Mouse (Mus musculus): Measurements from ENCODE around the gene Gm11492. TPM values are rescaled to one million over a fixed set of nuclear protein-coding genes. Genes with fewer than 3 reads are reported as not detected.

Gm11492 gene
- not detected in 2 replicates for polyA plus RNA-seq (2012)

DNA sequence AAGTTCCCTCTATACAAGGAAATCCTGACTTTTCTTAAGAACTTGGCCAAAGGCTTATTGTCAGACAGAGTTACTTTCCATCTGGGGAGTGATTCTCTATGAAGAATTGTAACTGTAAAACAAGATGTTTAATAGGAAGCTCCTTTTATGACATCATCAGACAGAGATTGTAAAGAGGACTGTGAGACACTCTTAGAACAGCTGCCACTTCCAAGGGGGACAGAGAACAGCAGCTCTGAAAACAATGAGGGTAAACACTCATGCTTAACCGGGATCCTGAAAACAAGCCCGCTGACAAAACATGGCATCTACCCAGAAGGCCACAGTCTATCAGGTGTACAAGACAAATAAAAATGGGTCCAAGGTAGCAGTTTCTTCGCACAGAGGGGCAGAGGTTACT lies at the start of gene Gm11492:
TSS of gene Gm11492 (plus strand) at position 153 of the 400 bp plus-strand sequence.
- TF ChIP-seq GATA1 (IDR thresholded peaks at IDR 0.05; ENCODE audit: low read length), result no peak

GRCm38 (mm10) chr11:87519260-87519659 lies 47.2 kb upstream of the Gm11492 start:
- TF ChIP-seq GATA1 (IDR thresholded peaks at IDR 0.05; ENCODE audit: low read length), result no peak

- no peak for TF ChIP-seq GATA1 (IDR thresholded peaks at IDR 0.05; ENCODE audit: low read length)
Observed at GRCm38 (mm10) chr11:87523466-87523865, 43.0 kb upstream of the Gm11492 start.

- TF ChIP-seq GATA1 (IDR thresholded peaks at IDR 0.05; ENCODE audit: low read length), result no peak
Observed at GRCm38 (mm10) chr11:87523967-87524366, 42.5 kb upstream of the Gm11492 start.

DNA sequence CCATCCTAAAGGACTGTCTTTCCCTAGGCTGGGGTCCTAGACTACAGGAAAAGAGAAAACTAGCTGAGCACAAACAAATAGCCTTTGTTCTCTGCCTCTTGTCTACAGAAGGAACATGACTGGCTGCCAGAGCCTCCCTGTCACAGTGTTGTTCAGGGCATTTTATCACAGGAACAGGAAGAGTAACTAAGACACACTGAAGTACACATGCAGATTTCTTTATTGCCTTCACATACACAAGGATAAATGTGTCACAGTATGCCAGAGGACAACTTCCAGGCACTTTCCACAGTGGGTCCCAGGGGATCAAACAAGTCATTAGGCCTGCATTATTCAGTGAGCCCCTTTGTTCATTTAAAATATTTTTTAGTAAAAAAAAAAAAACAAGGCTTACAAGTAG lies 41.7 kb upstream of the Gm11492 start:
- TF ChIP-seq GATA1 (IDR thresholded peaks at IDR 0.05; ENCODE audit: low read length), result no peak

DNA sequence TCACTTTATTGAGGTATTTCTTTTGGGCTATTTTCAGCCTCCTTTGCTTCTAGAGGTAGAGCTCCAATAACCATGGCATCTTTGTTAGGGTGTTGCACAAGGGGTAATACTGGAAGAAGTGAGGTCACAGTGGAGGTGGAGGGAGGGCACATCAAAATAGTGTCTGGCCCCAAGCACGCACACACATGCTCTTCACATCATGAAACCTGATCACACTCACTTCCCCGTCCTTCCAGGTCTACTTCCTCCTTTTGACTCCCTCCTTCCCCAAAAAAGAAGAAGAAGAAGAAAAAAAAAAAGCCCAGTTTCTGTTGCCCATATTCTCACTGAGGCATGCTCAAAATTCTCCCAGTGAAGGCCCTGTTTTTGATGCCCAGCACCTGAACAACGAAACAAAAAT lies 39.1 kb upstream of the Gm11492 start:
- TF ChIP-seq GATA1 (IDR thresholded peaks at IDR 0.05; ENCODE audit: low read length), result no peak

- TF ChIP-seq GATA1 (IDR thresholded peaks at IDR 0.05; ENCODE audit: low read length), result no peak
Observed at GRCm38 (mm10) chr11:87527990-87528389, 38.5 kb upstream of the Gm11492 start.

DNA sequence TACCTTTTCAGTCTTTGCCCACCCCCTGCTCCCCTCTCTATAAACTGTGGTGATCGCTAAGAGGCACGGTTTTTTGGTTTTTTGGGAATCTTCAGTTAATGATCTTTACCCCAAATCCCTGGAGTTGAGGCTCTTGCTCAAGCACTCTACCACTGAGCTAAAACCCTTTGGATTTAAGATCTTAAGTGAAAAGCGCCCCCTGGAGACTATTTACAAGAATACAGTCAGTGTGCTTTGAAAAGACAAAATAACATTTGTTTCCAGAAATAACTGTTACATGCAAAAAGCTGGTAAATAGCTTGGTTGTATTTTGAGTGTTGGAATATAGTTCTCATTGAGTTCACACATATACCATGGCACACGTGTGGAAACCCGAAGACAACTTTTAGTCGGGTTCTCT lies 34.8 kb upstream of the Gm11492 start:
- no peak for TF ChIP-seq GATA1 (IDR thresholded peaks at IDR 0.05; ENCODE audit: low read length)

DNA sequence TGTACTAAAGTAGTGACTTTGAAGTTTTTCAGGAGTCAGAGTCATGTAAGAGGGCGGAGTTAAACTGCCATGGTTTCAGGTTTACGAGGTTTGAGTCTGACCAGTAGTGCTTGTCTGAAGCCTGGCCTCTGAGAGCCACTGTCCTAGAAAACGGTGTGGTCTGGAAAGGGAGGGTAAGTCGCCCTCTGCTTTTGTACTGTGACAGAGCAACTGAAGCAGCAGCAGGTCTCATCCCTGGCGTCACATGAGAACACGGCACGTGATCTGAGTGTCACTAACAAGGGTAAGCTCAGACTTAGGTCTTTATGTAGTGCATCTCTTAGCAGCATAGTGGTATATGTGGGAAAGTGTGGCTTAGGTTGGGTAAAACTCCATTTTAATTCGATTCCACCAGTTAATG lies 24.2 kb upstream of the Gm11492 start:
- no peak for TF ChIP-seq GATA1 (IDR thresholded peaks at IDR 0.05; ENCODE audit: low read length)

DNA sequence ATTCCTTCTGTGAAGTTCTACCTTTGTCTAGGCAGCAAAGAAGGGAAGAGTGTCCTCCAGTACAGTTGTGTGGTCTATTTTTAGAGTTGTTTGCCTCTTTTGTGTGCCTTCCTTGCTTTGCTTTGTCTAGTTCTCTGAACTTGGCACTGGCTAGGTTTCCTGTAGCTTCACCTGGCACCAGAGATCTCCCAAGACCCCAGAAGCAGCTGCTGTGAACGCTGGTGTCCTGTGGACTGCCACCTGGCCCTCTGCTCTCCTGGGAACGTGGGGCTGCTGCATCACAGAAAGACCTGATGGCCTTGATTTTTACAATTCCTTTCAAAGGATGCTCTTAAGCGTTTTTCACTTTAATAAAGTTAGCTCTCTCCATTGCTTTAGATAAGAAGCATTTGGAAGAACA lies 23.5 kb upstream of the Gm11492 start:
- TF ChIP-seq GATA1 (IDR thresholded peaks at IDR 0.05; ENCODE audit: low read length), result no peak

DNA sequence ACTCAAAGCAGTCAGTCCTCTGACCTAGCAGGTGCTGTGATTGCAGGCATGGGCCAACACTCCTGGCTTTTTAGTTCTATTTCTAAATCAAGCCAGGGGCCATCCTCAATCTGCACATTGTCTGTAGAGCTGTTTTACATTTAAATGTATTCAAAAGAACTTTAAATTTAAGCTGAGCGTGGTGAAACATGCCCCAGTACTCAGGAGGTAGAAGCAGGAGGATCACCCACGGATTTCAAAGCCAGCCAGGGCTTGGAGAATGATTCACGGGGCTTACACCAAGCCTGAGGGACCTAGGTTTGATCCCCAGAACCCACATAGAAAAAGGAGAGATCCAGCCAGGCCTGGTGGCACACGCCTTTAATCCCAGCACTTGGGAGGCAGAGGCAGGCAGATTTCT lies 13.1 kb upstream of the Gm11492 start:
- TF ChIP-seq GATA1 (IDR thresholded peaks at IDR 0.05; ENCODE audit: low read length), result no peak

- no peak for TF ChIP-seq GATA1 (IDR thresholded peaks at IDR 0.05; ENCODE audit: low read length)
Observed at GRCm38 (mm10) chr11:87554386-87554785, 12.1 kb upstream of the Gm11492 start.

GRCm38 (mm10) chr11:87555106-87555703 lies 11.2 kb upstream of the Gm11492 start:
- TF ChIP-seq GATA1 (IDR thresholded peaks at IDR 0.05; ENCODE audit: low read length), result no peak

- TF ChIP-seq GATA1 (IDR thresholded peaks at IDR 0.05; ENCODE audit: low read length), result no peak
Observed at GRCm38 (mm10) chr11:87561208-87561607, 5.2 kb upstream of the Gm11492 start.

GRCm38 (mm10) chr11:87568255-87568953 lies 2.0 kb downstream of the Gm11492 start, which contains the start of gene Sept4:
Gene Sept4 (plus strand): TSS chr11:87568903.
- no peak for TF ChIP-seq GATA1 (IDR thresholded peaks at IDR 0.05; ENCODE audit: low read length)

DNA sequence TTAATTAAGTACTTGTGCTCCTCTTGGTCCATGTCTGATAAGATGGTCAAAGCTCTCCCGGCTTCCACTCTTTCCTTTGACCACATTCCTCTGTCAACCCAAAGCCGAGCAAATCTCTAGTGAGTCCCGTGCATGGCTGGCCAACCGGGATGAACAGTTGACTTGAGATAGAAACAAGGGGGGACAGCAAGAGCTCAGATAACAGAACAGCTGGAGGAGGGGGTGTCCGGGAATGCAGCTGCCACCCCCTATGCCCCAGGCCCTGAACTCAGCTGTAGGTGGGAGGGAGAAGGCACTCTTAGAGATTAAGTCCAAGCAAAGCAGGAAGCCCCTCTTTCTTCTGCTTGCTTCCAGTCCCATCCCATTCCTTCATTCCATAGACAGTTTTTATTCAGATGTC lies 4.3 kb downstream of the Gm11492 start:
- no peak for TF ChIP-seq GATA1 (IDR thresholded peaks at IDR 0.05; ENCODE audit: low read length)

DNA sequence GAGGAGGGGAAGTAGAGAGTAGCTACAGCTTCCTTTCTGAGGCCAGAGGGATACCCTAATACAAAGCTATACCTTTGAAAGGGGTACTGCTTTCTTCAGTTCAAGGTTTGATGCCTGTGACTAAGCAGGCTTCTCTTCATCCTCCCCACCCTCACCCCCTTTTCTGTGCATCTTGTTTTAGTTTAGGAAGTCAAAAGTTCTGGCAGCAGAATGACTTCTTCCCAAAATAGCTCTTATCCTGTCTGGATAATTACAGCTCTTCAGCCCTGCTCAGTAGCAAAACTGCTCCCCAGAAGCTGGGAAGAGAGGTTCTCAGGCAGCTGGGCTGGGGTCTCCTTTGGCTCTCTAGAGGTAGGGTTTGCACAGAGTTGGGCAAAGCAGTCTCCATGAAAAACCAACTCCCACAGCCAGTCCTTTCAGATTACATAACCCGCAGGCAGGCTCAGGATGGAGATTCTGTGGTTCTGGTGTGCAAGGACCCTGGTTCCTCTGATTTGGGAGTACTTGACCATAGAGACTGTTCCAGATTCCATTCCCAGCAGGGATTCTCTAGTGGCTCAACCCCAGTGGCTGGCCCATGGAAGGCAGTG lies 5.0 kb downstream of the Gm11492 start:
- TF ChIP-seq GATA1 (IDR thresholded peaks at IDR 0.05; ENCODE audit: low read length), result no peak

All from G1E-ER4 (cell line).